Mouse (Mus musculus) midbrain, embryonic 10.5 days (tissue): Measurements from ENCODE around the gene Olfr1499. TPM values are rescaled to one million over a fixed set of nuclear protein-coding genes. Genes with fewer than 3 reads are reported as not detected.
"Not testable (repeated sequence)": the region's sequence is repeated elsewhere in the genome, so short reads cannot be mapped to it uniquely, and the experiment has no call there.

ENCODE experiments used
- DNase-seq: peaks from one replicate; pipeline ENCODE4 v3.0.0-alpha.2; 2017; ENCODE audit warnings: low spot score
- H3K27ac ChIP-seq: fragments of 300-500 bp; sonication (generic); replicated peaks from 2 replicates; pipeline ENCODE4 v1.5.1; 2016; ENCODE audit warnings: mild to moderate bottlenecking
- H3K27me3 ChIP-seq: fragments of 300-500 bp; sonication (generic); 2 replicates; pipeline ENCODE4 v1.6.1; 2016; ENCODE audit warnings: low read depth, mild to moderate bottlenecking; ENCODE audit not compliant: poor library complexity, severe bottlenecking
- H3K36me3 ChIP-seq: fragments of 300-500 bp; sonication (generic); 2 replicates; pipeline ENCODE4 v1.6.1; 2016; ENCODE audit warnings: mild to moderate bottlenecking, moderate library complexity
- H3K4me1 ChIP-seq: fragments of 300-500 bp; sonication (generic); 2 replicates; pipeline ENCODE4 v1.6.1; 2016
- H3K4me3 ChIP-seq: fragments of 300-500 bp; sonication (generic); 2 replicates; pipeline ENCODE4 v1.5.1; 2016; ENCODE audit warnings: mild to moderate bottlenecking, moderate library complexity
- H3K9me3 ChIP-seq: fragments of 300-500 bp; sonication (generic); replicated peaks from 2 replicates; pipeline ENCODE4 v1.6.1; 2016; ENCODE audit warnings: mild to moderate bottlenecking
- WGBS: fragments of 180-500 bp; shearing (Covaris S2); methylation state at CpG from one replicate; pipeline ENCODE4 v1.1.7; 2016; 5-methylcytosine and 5-hydroxymethylcytosine counted together
- polyA plus RNA-seq: library from polyadenylated mRNA; unstranded; fragments of >200 nt; fragmentation: Nextera tagmentation; extraction: Ambion mirVana; gene quantifications from 2 replicates; pipeline ENCODE4 v1.2.1, GENCODE M21; 2016

The Olfr1499 gene
- not detected in 2 replicates for polyA plus RNA-seq

DNA sequence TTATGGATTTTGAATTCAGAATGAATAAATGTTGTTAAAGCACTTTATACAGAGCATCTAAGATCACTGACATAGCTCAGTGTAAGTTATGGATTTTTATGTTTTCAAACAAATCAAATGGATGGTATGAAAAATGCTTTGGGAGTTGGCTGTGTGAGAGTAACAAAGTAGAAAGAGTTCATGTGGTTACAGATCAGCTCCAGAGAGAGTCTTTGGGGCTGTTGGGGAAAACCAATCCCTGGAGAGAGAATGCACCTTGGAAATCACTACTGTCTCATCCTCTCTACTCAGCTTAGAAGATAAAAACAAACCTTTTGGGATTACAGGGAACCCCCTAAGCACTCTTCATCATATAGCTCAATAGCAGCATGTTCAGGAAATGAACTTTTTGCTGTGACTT lies at the start of gene Olfr1499:
TSS of gene Olfr1499 (minus strand) at position 101 of the 400 bp plus-strand sequence.
- Histone ChIP-seq H3K4me1 (no peaks in the 10 kb centered on the region), H3K27me3 (no peaks in the 10 kb centered on the region), H3K36me3 (no peaks in the 10 kb centered on the region), H3K4me3 (no peak within 1 kb of the TSS), H3K9me3 (no peaks in the 10 kb centered on the region), H3K27ac (no peak within 1 kb of the TSS)
- no peak for DNase-seq

DNA sequence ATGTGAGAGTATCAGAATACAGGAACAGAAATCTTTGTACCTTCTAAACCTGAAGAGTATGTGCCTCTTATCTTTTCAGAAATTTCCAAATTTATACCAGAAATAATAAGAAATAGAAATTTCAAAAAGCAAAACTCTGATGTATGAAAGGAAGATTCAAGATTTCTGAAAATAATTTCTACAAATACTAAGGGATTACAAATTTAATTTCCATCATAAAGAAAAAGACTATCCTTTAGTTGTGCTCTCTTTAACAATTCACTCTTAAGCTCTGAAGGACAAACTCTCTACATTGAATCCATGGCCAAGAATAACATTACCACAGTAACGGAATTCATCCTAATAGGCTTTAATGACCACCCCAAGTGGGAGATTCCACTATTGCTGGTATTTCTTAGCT lies 42.2 kb upstream of the Olfr1499 start, which contains the start of gene Olfr1502:
TSS of gene Olfr1502 (plus strand) at position 301 of the 400 bp plus-strand sequence.
- no peak within 1 kb of the TSS for H3K4me3 ChIP-seq
- H3K9me3 ChIP-seq = no peaks in the 10 kb centered on the region
- H3K4me1 ChIP-seq = no peaks in the 10 kb centered on the region
- no peaks in the 10 kb centered on the region for H3K27me3 ChIP-seq
- no peak within 1 kb of the TSS for H3K27ac ChIP-seq
- no peak for DNase-seq
- no peaks in the 10 kb centered on the region for H3K36me3 ChIP-seq
- WGBS = 85% methylated on average over 1 of the region's 1 CpGs

DNA sequence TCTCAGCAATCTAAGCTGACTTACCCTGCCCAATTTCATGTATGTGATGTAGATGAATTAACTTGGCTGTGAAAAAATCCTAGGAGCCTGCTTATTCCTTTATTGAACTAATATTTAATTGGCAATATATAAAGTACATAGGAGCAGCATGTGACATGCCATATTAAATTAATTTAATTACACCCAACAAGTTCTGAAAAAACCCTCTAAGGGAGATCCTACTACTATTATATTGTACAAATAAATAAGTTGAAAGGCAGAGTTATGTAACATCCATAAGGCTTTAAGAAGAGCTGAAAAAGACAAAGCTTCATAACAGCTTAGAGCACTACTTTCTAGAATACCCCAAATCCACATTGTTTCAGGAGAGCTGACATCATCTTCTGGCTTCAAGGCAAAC lies 31.3 kb upstream of the Olfr1499 start, which contains the start of gene Olfr1501:
TSS of gene Olfr1501 (minus strand) at position 101 of the 400 bp plus-strand sequence.
- not testable (repeated sequence) for H3K36me3 ChIP-seq, DNase-seq, H3K27ac ChIP-seq, H3K9me3 ChIP-seq, H3K4me3 ChIP-seq, H3K4me1 ChIP-seq, H3K27me3 ChIP-seq

DNA sequence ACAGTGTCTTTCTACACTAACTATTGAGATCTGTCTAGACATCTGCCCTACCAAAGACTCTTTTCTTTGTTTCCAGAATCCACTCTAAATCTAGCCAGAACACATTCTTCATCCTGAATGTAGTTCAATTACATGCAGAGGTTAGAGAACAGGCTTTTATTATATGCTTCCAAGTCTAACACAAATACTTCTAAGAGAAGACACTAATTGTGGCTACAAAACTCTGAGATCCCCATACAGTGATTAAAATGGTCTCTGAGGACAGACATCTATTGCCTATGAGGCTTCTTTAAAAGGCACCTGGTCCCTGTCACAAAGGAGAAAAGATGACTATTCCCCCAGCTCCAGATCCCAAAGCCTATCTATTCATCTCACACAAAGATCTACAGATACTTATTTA lies 11.1 kb upstream of the Olfr1499 start, which contains the start of gene Olfr1500:
TSS of gene Olfr1500 (minus strand) at position 101 of the 400 bp plus-strand sequence.
- no peak within 1 kb of the TSS for H3K27ac ChIP-seq
- no peaks in the 10 kb centered on the region for H3K27me3 ChIP-seq
- DNase-seq = no peak
- no peak within 1 kb of the TSS for H3K4me3 ChIP-seq
- H3K36me3 ChIP-seq = no peaks in the 10 kb centered on the region
- H3K9me3 ChIP-seq = no peaks in the 10 kb centered on the region
- no peaks in the 10 kb centered on the region for H3K4me1 ChIP-seq

DNA sequence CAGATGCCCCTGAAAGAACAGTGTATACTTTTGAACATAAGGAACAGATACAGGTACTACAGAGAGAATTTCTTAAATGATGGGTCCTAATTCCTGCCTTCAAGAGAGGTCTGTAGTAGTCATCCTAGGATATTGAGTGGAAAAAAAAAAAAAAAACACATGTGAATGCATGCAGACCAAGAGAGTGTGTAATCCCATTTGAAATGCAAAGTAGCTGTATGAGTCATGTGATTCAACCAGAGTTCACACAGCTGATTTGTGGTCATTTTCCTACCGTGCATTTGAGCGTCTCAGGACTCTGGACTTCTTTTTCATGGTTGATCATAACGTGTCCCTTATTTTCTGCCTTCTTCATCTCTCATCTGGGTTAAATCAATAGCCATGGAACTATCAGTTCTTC lies 9.2 kb upstream of the Olfr1499 start:
- Histone ChIP-seq H3K9me3 (no peaks in the 10 kb centered on the region), H3K27ac (no peak overlapping the region), H3K4me3 (no peak overlapping the region), H3K36me3 (no peaks in the 10 kb centered on the region), H3K27me3 (no peaks in the 10 kb centered on the region), H3K4me1 (no peaks in the 10 kb centered on the region)
- no peak for DNase-seq
- WGBS = 84% methylated on average over 3 of the region's 3 CpGs

DNA sequence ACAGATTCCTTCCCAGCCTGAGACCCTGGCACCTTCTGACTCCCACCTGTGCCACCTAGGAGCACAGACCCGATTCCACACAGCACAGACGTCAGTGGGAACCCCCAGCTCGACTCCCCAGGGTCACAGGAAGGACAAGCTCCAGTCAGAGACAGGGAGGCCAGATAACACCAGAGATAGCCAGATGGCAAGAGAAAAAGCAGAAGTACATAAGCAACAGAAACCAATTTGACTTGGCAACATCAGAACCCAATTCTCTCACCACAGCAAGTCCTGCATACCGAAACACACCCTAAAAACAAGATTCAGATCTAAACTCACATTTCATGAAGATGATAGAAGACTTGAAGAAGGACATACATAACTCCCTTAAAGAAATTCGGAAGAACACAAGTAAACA lies 1.6 kb upstream of the Olfr1499 start:
- no peak for DNase-seq
- Histone ChIP-seq H3K27me3 (no peaks in the 10 kb centered on the region), H3K27ac (no peak overlapping the region), H3K4me3 (no peak overlapping the region), H3K9me3 (no peaks in the 10 kb centered on the region), H3K4me1 (no peaks in the 10 kb centered on the region), H3K36me3 (no peaks in the 10 kb centered on the region)
- WGBS = 73% methylated on average over 5 of the region's 5 CpGs

DNA sequence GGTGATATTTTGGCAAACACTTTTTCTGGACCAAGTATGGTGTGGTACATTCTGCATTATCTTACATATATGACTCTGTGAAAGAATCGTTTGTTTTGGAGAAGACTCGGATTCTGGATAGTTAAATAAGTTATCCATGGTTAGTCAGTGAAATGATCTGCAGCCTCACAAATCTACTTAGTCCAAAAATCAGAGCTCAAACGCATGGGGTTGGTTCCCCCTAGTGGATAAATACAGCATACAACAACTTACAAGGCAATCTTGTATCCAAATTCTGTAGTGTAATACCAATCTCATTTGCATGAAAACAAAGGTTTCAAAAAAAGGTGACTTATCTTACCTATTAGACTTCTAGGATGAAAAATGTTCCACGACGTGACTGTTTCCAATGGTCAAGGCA lies 420 bp downstream of the Olfr1499 start:
- H3K36me3 ChIP-seq = no peaks in the 10 kb centered on the region
- no peak overlapping the region for H3K4me3 ChIP-seq
- no peaks in the 10 kb centered on the region for H3K9me3 ChIP-seq
- 37% methylated on average over 5 of the region's 5 CpGs for WGBS
- H3K27ac ChIP-seq = no peak overlapping the region
- no peaks in the 10 kb centered on the region for H3K27me3 ChIP-seq
- no peaks in the 10 kb centered on the region for H3K4me1 ChIP-seq
- DNase-seq = no peak

DNA sequence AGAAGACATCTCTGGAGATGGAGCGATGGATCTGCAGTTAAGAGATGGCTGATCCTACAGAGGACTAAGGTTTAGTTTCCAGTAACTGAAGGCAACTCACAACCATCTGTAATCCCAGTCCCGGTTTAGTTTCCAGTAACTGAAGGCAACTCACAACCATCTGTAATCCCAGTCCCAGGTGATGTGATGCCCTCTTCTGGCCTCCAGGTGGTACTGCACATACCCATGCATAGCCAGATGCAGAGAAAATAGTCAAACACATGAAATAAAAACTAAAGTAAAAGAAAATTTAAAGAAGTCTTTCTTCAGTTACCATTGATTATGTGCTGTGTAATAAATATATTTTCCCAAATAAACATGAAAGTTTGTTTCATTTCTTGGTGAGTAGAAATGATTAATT lies 6.4 kb downstream of the Olfr1499 start:
- no peaks in the 10 kb centered on the region for H3K27me3 ChIP-seq
- H3K9me3 ChIP-seq = no peaks in the 10 kb centered on the region
- H3K36me3 ChIP-seq = no peaks in the 10 kb centered on the region
- no peaks in the 10 kb centered on the region for H3K4me1 ChIP-seq
- H3K27ac ChIP-seq = no peak overlapping the region
- H3K4me3 ChIP-seq = no peak overlapping the region
- WGBS = 65% methylated on average over 2 of the region's 2 CpGs
- DNase-seq = no peak

DNA sequence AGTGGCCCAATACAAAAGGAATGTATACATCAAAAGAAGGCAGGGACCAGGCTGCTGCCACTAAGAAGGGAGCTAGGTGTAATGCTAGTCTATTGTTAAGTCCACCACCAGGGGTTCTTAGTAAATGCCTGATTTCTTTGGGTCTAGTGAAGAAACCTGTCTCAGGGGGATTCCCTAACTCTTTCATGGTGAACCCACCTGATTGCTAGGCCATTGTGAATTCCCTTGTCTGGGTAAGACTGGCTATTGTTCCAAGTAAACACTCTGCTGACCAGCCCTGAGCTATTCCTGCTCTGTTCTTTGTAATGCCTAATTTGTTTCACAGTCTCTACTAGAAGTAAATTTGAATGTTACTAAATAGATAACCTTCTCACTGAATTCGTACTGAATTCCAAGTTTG lies 13.8 kb downstream of the Olfr1499 start:
- not testable (repeated sequence) for H3K36me3 ChIP-seq, H3K9me3 ChIP-seq, H3K27me3 ChIP-seq, H3K4me3 ChIP-seq, H3K27ac ChIP-seq, H3K4me1 ChIP-seq, DNase-seq
- 76% methylated on average over 1 of the region's 1 CpGs for WGBS

DNA sequence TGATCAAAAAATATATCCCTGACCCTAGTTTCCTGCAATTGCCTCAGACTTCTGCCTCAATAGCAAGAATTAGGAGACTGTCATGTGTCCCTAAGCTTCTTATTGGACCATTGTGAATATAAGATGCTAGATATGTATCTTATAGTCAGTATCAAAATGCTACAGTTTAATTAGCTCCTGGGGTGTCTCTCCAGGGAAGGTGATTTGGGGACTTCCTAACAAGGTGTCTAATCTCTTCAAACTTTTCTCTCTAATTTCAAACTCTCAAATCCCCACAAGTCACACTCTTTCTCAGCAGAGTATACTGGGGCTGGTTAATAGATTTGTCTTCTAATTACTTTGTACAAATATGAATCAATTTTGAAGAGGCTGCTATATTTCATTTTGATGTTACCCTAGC lies 21.1 kb downstream of the Olfr1499 start, which contains the start of gene Olfr1497:
TSS of gene Olfr1497 (minus strand) at position 101 of the 400 bp plus-strand sequence.
- DNase-seq = no peak
- H3K9me3 ChIP-seq = no peaks in the 10 kb centered on the region
- no peaks in the 10 kb centered on the region for H3K27me3 ChIP-seq
- no peaks in the 10 kb centered on the region for H3K36me3 ChIP-seq
- H3K4me3 ChIP-seq = no peak within 1 kb of the TSS
- H3K27ac ChIP-seq = no peak within 1 kb of the TSS
- no peaks in the 10 kb centered on the region for H3K4me1 ChIP-seq

DNA sequence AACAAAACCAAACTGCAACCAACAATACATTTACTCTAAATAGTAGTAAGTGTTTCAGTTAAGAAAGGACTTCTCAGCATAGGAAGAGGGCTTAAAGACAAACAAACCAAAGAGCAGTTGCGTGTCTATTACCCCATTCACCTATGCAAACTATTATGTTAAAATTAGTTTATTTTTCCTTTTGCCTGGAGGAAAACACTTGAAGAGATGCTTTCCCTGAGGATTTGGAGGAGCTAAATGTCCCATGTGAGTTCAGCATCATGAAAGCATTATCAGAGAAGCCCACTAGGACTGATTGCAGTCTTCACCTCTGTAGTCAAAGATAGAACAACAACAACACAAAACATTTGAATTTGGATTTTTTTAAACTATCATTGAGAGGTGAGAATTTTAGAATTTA lies 41.7 kb downstream of the Olfr1499 start, which contains the start of gene Olfr1496:
TSS of gene Olfr1496 (plus strand) at position 301 of the 400 bp plus-strand sequence.
- H3K4me3 ChIP-seq = no peak within 1 kb of the TSS
- no peaks in the 10 kb centered on the region for H3K36me3 ChIP-seq
- no peak for DNase-seq
- H3K4me1 ChIP-seq = no peaks in the 10 kb centered on the region
- H3K9me3 ChIP-seq = no peaks in the 10 kb centered on the region
- 86% methylated on average over 1 of the region's 1 CpGs for WGBS
- no peak within 1 kb of the TSS for H3K27ac ChIP-seq
- H3K27me3 ChIP-seq = no peaks in the 10 kb centered on the region

DNA sequence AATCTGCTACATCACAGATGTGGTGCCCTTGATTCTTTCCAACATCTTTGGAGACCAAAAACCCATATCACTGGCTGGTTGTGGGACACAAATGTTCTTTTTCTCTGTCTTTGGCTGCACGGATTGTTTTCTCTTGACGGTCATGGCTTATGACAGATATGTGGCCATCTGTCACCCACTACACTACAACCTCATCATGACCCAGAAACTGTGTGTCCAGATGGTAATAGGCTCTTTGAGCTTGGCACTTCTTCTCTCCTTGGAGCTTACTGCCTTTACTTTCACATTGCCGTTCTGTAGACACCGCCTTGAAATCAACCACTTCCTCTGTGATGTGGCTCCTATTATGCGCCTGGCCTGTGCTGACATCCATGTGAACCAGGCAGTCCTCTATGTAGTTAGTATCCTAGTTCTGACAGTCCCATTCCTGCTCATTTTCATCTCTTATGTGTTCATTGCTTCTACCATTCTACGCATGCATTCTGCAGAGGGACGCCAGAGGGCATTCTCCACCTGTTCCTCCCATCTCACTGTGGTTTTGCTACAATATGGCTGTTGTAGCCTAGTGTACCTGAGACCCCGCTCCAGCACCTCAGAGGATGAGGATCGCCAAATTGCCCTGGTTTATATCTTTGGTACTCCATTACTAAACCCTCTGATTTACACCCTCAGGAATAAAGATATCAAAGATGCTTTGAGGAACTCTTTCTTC lies 50.5 kb downstream of the Olfr1499 start:
- H3K9me3 ChIP-seq = peaks cover 2% of the 10 kb centered on the region; the same call in 1 of the 2 replicates
- DNase-seq = no peak
- 95% methylated on average over 9 of the region's 9 CpGs for WGBS
- no peak overlapping the region for H3K4me3 ChIP-seq
- H3K27ac ChIP-seq = no peak overlapping the region
- no peaks in the 10 kb centered on the region for H3K36me3 ChIP-seq
- no peaks in the 10 kb centered on the region for H3K4me1 ChIP-seq
- H3K27me3 ChIP-seq = no peaks in the 10 kb centered on the region

DNA sequence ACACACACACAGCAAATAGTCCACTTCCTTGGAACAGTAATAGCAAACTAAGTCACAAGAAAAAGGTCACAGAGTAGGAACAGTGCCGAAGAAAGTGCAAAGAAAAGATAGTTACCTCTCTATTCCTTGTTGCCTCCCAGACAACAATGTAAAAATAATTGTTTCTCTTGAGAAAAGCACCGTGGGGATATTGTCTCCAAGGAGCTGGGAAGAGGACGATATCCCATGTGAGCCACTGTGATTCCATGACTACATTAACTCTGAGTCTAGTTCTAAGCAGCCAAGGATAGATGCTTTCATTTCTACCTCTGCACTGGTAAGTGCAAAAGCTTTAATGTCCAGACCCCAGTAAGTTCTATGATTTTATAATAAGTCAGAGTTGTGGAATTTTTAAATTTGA lies 54.9 kb downstream of the Olfr1499 start, which contains the start of gene Olfr1495:
TSS of gene Olfr1495 (plus strand) at position 301 of the 400 bp plus-strand sequence.
- DNase-seq = no peak
- no peak within 1 kb of the TSS for H3K4me3 ChIP-seq
- 86% methylated on average over 3 of the region's 3 CpGs for WGBS
- H3K27ac ChIP-seq = no peak within 1 kb of the TSS
- no peaks in the 10 kb centered on the region for H3K27me3 ChIP-seq
- no peaks in the 10 kb centered on the region for H3K4me1 ChIP-seq
- H3K9me3 ChIP-seq = peaks cover 2% of the 10 kb centered on the region; the same call in 1 of the 2 replicates
- H3K36me3 ChIP-seq = no peaks in the 10 kb centered on the region
